Mouse (Mus musculus): ENCODE results near the gene Bace2.

Gene Bace2

GRCm38 (mm10) chr16:97356499-97357187 lies at the start of gene Bace2:
TSS of gene Bace2 (plus strand) at chr16:97356742.
- peak; percentile 9 to 15 for DNase-seq (ENCODE audit: low spot score in 2 of 2)

GRCm38 (mm10) chr16:97307594-97307993 lies 48.9 kb upstream of the Bace2 start:
- DNase-seq (ENCODE audit: low spot score in 2 of 2) = no peak

- DNase-seq (ENCODE audit: low spot score in 2 of 2) = no peak
Measured at GRCm38 (mm10) chr16:97309796-97310569, 46.6 kb upstream of the Bace2 start.

- DNase-seq (ENCODE audit: low spot score in 2 of 2) = no peak
Measured at GRCm38 (mm10) chr16:97310570-97310846, 46.0 kb upstream of the Bace2 start.

GRCm38 (mm10) chr16:97312960-97313686 lies 43.4 kb upstream of the Bace2 start:
- DNase-seq (ENCODE audit: low spot score in 2 of 2) = peak; percentile 77 to 79

- no peak for DNase-seq (ENCODE audit: low spot score in 2 of 2)
Measured at GRCm38 (mm10) chr16:97321576-97321975, 35.0 kb upstream of the Bace2 start.

GRCm38 (mm10) chr16:97322604-97323003 lies 33.9 kb upstream of the Bace2 start:
- no peak for DNase-seq (ENCODE audit: low spot score in 2 of 2)

- peak; percentile 27 for DNase-seq (ENCODE audit: low spot score in 2 of 2)
Measured at GRCm38 (mm10) chr16:97325975-97326374, 30.6 kb upstream of the Bace2 start.

GRCm38 (mm10) chr16:97328602-97329001 lies 27.9 kb upstream of the Bace2 start:
- DNase-seq (ENCODE audit: low spot score in 2 of 2) = no peak

- DNase-seq (ENCODE audit: low spot score in 2 of 2) = no peak
Measured at GRCm38 (mm10) chr16:97353013-97353412, 3.5 kb upstream of the Bace2 start.

- no peak for DNase-seq (ENCODE audit: low spot score in 2 of 2)
Measured at GRCm38 (mm10) chr16:97354632-97355031, 1.9 kb upstream of the Bace2 start.

GRCm38 (mm10) chr16:97357188-97357821 lies 763 bp downstream of the Bace2 start:
- peak; percentile 4 to 12 for DNase-seq (ENCODE audit: low spot score in 2 of 2)

GRCm38 (mm10) chr16:97362231-97362888 lies 5.8 kb downstream of the Bace2 start:
- no peak for DNase-seq (ENCODE audit: low spot score in 2 of 2)

GRCm38 (mm10) chr16:97366141-97366540 lies 9.6 kb downstream of the Bace2 start:
- no peak for DNase-seq (ENCODE audit: low spot score in 2 of 2)

- DNase-seq (ENCODE audit: low spot score in 2 of 2) = no peak
Measured at GRCm38 (mm10) chr16:97370258-97370657, 13.7 kb downstream of the Bace2 start.

- no peak for DNase-seq (ENCODE audit: low spot score in 2 of 2)
Measured at GRCm38 (mm10) chr16:97387955-97388354, 31.4 kb downstream of the Bace2 start.

GRCm38 (mm10) chr16:97391289-97391688 lies 34.7 kb downstream of the Bace2 start:
- no peak for DNase-seq (ENCODE audit: low spot score in 2 of 2)

- DNase-seq (ENCODE audit: low spot score in 2 of 2) = no peak
Measured at GRCm38 (mm10) chr16:97391701-97392384, 35.3 kb downstream of the Bace2 start.

- no peak for DNase-seq (ENCODE audit: low spot score in 2 of 2)
Measured at GRCm38 (mm10) chr16:97396436-97396835, 39.9 kb downstream of the Bace2 start.

GRCm38 (mm10) chr16:97397945-97398531 lies 41.5 kb downstream of the Bace2 start:
- DNase-seq (ENCODE audit: low spot score in 2 of 2) = no peak

GRCm38 (mm10) chr16:97399991-97400390 lies 43.4 kb downstream of the Bace2 start:
- no peak for DNase-seq (ENCODE audit: low spot score in 2 of 2)
